Mouse (Mus musculus) limb, embryonic 12.5 days (tissue): Measurements from ENCODE around the gene Slc9b1. TPM values are rescaled to one million over a fixed set of nuclear protein-coding genes. Genes with fewer than 3 reads are reported as not detected.
A peak's percentile ranks its signal among the peaks of the same experiment; 100 is the strongest.

Source experiments
- ATAC-seq: fragments of 200-750 bp; cut with Nextera tagmentation; 2 replicates; pipeline ENCODE4 v1.8.0; 2017; ENCODE audit warnings: low read depth, moderate TSS enrichment; ENCODE audit not compliant: insufficient number of reproducible peaks, insufficient read depth, low FRiP score, low TSS enrichment
- H3K27ac ChIP-seq: fragments of 300-500 bp; sonication (generic); 2 replicates; pipeline ENCODE4 v1.5.1; 2016; ENCODE audit warnings: mild to moderate bottlenecking, moderate library complexity
- H3K27me3 ChIP-seq: fragments of 300-500 bp; sonication (generic); 2 replicates; pipeline ENCODE4 v1.6.1; 2016; ENCODE audit warnings: mild to moderate bottlenecking, moderate library complexity
- H3K36me3 ChIP-seq: fragments of 300-500 bp; sonication (generic); 2 replicates; pipeline ENCODE4 v1.6.1; 2016; ENCODE audit warnings: mild to moderate bottlenecking, moderate library complexity
- H3K4me1 ChIP-seq: fragments of 300-500 bp; sonication (generic); replicated peaks from 2 replicates; pipeline ENCODE4 v1.6.1; 2016
- H3K4me2 ChIP-seq: fragments of 300-500 bp; sonication (generic); 2 replicates; pipeline ENCODE4 v1.6.1; 2016; ENCODE audit warnings: mild to moderate bottlenecking, moderate library complexity
- H3K4me3 ChIP-seq: fragments of 300-500 bp; sonication (generic); replicated peaks from 2 replicates; pipeline ENCODE4 v1.5.1; 2016; ENCODE audit warnings: mild to moderate bottlenecking
- H3K9ac ChIP-seq: fragments of 300-500 bp; sonication (generic); replicated peaks from 2 replicates; pipeline ENCODE4 v1.6.1; 2016; ENCODE audit warnings: mild to moderate bottlenecking, moderate library complexity
- H3K9me3 ChIP-seq: fragments of 300-500 bp; sonication (generic); 2 replicates; pipeline ENCODE4 v1.6.1; 2016; ENCODE audit warnings: mild to moderate bottlenecking, moderate library complexity
- WGBS: fragments of 180-500 bp; shearing (Covaris S2); methylation state at CpG from one replicate; pipeline ENCODE4 v1.1.7; 2016; 5-methylcytosine and 5-hydroxymethylcytosine counted together
- polyA plus RNA-seq: library from polyadenylated mRNA; unstranded; fragments of >200 nt; fragmentation: Nextera tagmentation; extraction: Ambion mirVana; gene quantifications from 2 replicates; pipeline ENCODE4 v1.2.1, GENCODE M21; 2016

Slc9b1 gene
- 0.49 TPM in 1 of 2 replicates, not detected in the other for polyA plus RNA-seq

DNA sequence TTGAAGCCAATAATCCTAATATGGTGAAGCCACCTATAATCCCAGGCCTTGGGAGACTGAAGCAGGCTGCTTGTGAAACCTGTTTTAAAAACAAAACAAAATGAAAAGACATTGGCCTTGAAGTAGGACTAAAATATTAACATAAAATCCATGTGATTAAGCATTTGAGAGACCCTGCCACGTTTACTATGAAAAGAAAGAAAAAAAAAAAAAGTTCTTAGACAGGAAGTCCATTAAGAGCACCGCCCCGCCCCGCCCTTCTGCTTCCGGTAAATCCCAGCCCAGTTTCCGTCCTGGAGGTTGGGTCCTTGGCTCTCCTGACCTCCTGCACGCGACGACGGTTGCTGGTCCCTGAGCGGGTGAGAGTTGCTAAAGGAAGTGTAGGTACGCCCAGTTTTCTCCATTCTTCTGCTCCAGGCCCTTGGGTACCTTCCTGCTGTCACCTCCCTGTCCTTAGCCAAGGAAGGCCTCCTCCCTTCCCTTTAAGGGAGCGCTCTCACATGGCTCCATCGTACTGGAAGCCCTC lies at the start of gene Slc9b1:
Slc9b1 (plus strand) TSS at position 291 of the 526 bp plus-strand sequence.
- Histone ChIP-seq H3K27me3 (no peaks in the 10 kb centered on the region), H3K4me3 (no peak within 1 kb of the TSS), H3K36me3 (no peaks in the 10 kb centered on the region), H3K4me2 (no peak within 1 kb of the TSS), H3K9me3 (no peaks in the 10 kb centered on the region), H3K9ac (no peak within 1 kb of the TSS), H3K4me1 (no peaks in the 10 kb centered on the region), H3K27ac (no peak within 1 kb of the TSS)
- no peak for ATAC-seq
- 81% methylated on average over 14 of the region's 14 CpGs for WGBS

DNA sequence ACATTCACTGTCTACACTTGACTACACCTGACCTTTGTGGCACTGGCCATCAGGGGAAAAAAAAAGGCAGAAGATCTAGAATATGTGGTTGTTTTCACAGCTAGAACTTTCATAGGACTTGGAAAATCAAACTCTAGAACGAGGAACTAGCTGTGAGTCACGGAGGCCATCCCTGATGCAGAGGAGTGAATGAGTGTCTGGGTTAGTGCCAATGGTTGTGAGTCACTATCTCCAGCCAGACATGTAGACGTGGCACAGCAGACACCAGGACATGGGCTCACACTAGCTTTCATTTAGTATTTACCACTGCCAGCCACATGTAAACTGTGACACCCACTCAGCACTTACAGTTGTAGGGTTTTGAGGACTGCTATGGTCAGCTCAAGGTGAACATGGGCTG lies 49.3 kb upstream of the Slc9b1 start:
- H3K36me3 ChIP-seq = no peaks in the 10 kb centered on the region
- H3K4me2 ChIP-seq = no peak overlapping the region
- no peak overlapping the region for H3K9ac ChIP-seq
- no peaks in the 10 kb centered on the region for H3K27me3 ChIP-seq
- H3K4me1 ChIP-seq = no peaks in the 10 kb centered on the region
- ATAC-seq = no peak
- 95% methylated on average over 3 of the region's 3 CpGs for WGBS
- no peak overlapping the region for H3K27ac ChIP-seq
- no peaks in the 10 kb centered on the region for H3K9me3 ChIP-seq
- H3K4me3 ChIP-seq = no peak overlapping the region

GRCm38 (mm10) chr3:135300081-135300480 lies 47.7 kb upstream of the Slc9b1 start:
- H3K27me3 ChIP-seq = no peaks in the 10 kb centered on the region
- no peak overlapping the region for H3K9ac ChIP-seq
- no peak overlapping the region for H3K4me3 ChIP-seq
- H3K4me1 ChIP-seq = no peaks in the 10 kb centered on the region
- 77% methylated on average over 6 of the region's 6 CpGs for WGBS
- no peak for ATAC-seq
- no peak overlapping the region for H3K27ac ChIP-seq
- H3K4me2 ChIP-seq = no peak overlapping the region
- no peaks in the 10 kb centered on the region for H3K36me3 ChIP-seq
- H3K9me3 ChIP-seq = no peaks in the 10 kb centered on the region

DNA sequence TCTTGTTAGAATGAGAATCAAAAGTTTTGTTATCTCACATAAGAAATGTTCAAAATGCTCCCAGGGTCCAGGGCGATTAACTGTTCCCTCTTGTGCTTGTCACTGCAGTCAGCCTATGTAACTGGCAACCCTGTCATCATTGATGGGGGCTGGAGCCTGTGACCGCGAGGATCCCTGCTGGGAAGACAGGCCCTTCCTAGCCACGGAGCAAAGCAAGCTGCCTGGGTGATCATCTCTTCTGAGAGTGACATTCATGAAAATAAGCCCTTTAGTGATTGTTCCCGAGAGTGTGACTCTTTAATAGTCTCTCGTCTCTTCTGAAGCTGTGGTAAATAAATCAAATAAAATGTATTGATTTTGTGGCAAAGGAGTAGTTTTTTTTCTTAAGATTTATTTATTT lies 43.8 kb upstream of the Slc9b1 start:
- Histone ChIP-seq H3K9me3 (no peaks in the 10 kb centered on the region), H3K36me3 (no peaks in the 10 kb centered on the region), H3K27ac (no peak overlapping the region), H3K4me2 (no peak overlapping the region), H3K4me3 (no peak overlapping the region), H3K4me1 (peaks cover 5% of the 10 kb centered on the region; the same call in 1 of the 2 replicates), H3K27me3 (no peaks in the 10 kb centered on the region), H3K9ac (no peak overlapping the region)
- no peak for ATAC-seq
- 28% methylated on average over 6 of the region's 6 CpGs for WGBS

DNA sequence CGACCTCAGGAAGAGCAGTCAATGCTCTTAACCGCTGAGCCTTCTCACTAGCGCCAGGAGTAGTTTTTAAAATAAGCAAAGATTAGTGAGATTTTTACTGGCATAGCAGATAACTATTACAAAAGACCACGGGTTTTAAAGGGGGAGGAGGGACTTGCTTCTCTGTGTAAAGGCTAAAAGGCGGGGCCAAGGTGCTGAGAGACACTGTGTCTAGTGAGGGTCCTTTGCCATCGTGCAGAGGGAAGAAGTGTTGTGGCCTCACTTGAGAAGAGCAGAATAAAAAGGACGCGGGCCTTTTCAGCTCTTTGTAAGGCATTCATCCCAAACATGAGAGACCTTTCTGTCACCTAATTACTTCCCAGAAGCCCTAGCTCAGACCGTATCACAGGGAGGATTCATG lies 43.3 kb upstream of the Slc9b1 start:
- no peak overlapping the region for H3K27ac ChIP-seq
- WGBS = 34% methylated on average over 9 of the region's 9 CpGs

GRCm38 (mm10) chr3:135307411-135308259 lies 40.2 kb upstream of the Slc9b1 start, which contains the start of gene Slc9b2:
TSS of gene Slc9b2 (plus strand) at chr3:135307700.
- peak within 1 kb of the TSS; percentile 69 for H3K4me2 ChIP-seq
- H3K4me1 ChIP-seq = peaks cover 5% of the 10 kb centered on the region; the same call in 1 of the 2 replicates
- H3K36me3 ChIP-seq = no peaks in the 10 kb centered on the region
- no peak within 1 kb of the TSS for H3K27ac ChIP-seq
- H3K9me3 ChIP-seq = no peaks in the 10 kb centered on the region
- H3K9ac ChIP-seq = peak within 1 kb of the TSS; percentile 45
- H3K27me3 ChIP-seq = no peaks in the 10 kb centered on the region
- peak within 1 kb of the TSS; percentile 41 for H3K4me3 ChIP-seq
- ATAC-seq = peak; percentile 94
- WGBS = 11% methylated on average over 28 of the region's 28 CpGs

More for the DNA sequence above, 43.3 kb upstream of the Slc9b1 start:
- Histone ChIP-seq H3K9ac (no peak overlapping the region), H3K4me2 (no peak overlapping the region), H3K4me1 (peaks cover 5% of the 10 kb centered on the region; the same call in 1 of the 2 replicates), H3K36me3 (no peaks in the 10 kb centered on the region), H3K9me3 (no peaks in the 10 kb centered on the region), H3K4me3 (no peak overlapping the region), H3K27me3 (no peaks in the 10 kb centered on the region)
- ATAC-seq = no peak

DNA sequence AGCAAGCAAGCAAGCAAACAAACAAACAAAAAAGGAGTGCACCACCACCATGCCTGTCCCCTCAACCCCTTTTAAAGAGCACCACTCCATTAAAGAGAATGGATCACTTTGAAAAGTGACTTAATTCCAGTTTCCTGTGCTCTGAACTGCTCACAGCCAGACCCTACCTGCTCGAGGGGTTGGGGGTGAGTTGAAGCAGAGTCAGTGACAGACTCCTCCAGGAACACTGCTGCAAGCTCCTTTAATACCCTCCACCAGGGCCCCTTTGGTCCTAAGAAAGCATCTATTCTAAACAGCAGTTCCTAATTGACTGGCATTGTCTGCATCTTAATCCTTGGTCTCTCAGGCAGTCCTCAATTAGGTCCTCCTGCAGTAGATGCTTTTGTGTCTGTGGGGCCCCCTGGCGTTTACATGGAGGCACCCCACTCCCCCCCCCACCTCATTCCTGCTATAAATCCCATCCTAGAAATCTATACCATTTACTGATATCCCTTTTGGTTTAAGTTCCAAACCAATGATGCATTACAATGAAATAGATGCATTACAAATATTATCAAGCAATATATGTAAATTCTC lies 34.8 kb upstream of the Slc9b1 start:
- Histone ChIP-seq H3K9me3 (peaks cover 6% of the 10 kb centered on the region; the same call in 1 of the 2 replicates), H3K27ac (no peak overlapping the region), H3K4me3 (no peak overlapping the region), H3K36me3 (no peaks in the 10 kb centered on the region), H3K4me1 (peaks cover 6% of the 10 kb centered on the region; the same call in 1 of the 2 replicates), H3K9ac (no peak overlapping the region), H3K27me3 (no peaks in the 10 kb centered on the region), H3K4me2 (no peak overlapping the region)
- 34% methylated on average over 2 of the region's 2 CpGs for WGBS
- no peak for ATAC-seq

DNA sequence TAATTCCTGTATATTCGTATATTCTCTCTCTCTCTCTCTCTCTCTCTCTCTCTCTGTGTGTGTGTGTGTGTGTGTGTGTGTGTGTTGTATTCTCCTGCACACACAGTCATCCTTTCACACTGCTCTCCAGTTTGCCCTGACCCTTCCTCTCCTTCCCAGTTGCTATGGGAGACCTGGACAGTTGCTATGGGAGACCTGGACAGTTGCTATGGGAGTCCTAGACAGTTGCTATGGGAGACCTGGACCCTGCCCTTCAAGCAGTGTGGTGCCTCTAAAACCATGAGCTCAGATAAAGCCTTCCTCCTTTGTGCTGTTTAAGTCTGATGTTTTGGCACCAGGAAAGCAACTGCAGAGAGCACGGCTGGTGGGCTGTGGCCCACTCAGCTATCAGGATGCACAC lies 34.1 kb upstream of the Slc9b1 start:
- no peak overlapping the region for H3K27ac ChIP-seq
- ATAC-seq = no peak
- 79% methylated on average over 2 of the region's 2 CpGs for WGBS

GRCm38 (mm10) chr3:135314811-135315210 lies 33.0 kb upstream of the Slc9b1 start:
- Histone ChIP-seq H3K9ac (no peak overlapping the region), H3K27me3 (no peaks in the 10 kb centered on the region), H3K36me3 (no peaks in the 10 kb centered on the region), H3K27ac (no peak overlapping the region), H3K4me1 (peaks cover 3% of the 10 kb centered on the region; the same call in 1 of the 2 replicates), H3K9me3 (peaks cover 6% of the 10 kb centered on the region; the same call in 1 of the 2 replicates), H3K4me2 (no peak overlapping the region), H3K4me3 (no peak overlapping the region)
- 71% methylated on average over 2 of the region's 2 CpGs for WGBS
- no peak for ATAC-seq

More for the DNA sequence above, 34.1 kb upstream of the Slc9b1 start:
- no peaks in the 10 kb centered on the region for H3K27me3 ChIP-seq
- no peak overlapping the region for H3K4me2 ChIP-seq
- peaks cover 6% of the 10 kb centered on the region; the same call in 1 of the 2 replicates for H3K9me3 ChIP-seq
- no peaks in the 10 kb centered on the region for H3K36me3 ChIP-seq
- peaks cover 3% of the 10 kb centered on the region; the same call in 1 of the 2 replicates for H3K4me1 ChIP-seq
- no peak overlapping the region for H3K9ac ChIP-seq
- no peak overlapping the region for H3K4me3 ChIP-seq

GRCm38 (mm10) chr3:135315720-135316425 lies 32.0 kb upstream of the Slc9b1 start:
- WGBS = 79% methylated on average over 9 of the region's 9 CpGs

More at GRCm38 (mm10) chr3:135315720-135316425, 32.0 kb upstream of the Slc9b1 start:
- Histone ChIP-seq H3K4me1 (peaks cover 3% of the 10 kb centered on the region; the same call in 1 of the 2 replicates), H3K4me3 (no peak overlapping the region), H3K36me3 (no peaks in the 10 kb centered on the region), H3K9ac (no peak overlapping the region), H3K27ac (no peak overlapping the region), H3K4me2 (no peak overlapping the region), H3K9me3 (peaks cover 6% of the 10 kb centered on the region; the same call in 1 of the 2 replicates), H3K27me3 (no peaks in the 10 kb centered on the region)
- ATAC-seq = no peak
